ENCODE assay signal across 7 mouse cellular contexts in the genomic region with DNA sequence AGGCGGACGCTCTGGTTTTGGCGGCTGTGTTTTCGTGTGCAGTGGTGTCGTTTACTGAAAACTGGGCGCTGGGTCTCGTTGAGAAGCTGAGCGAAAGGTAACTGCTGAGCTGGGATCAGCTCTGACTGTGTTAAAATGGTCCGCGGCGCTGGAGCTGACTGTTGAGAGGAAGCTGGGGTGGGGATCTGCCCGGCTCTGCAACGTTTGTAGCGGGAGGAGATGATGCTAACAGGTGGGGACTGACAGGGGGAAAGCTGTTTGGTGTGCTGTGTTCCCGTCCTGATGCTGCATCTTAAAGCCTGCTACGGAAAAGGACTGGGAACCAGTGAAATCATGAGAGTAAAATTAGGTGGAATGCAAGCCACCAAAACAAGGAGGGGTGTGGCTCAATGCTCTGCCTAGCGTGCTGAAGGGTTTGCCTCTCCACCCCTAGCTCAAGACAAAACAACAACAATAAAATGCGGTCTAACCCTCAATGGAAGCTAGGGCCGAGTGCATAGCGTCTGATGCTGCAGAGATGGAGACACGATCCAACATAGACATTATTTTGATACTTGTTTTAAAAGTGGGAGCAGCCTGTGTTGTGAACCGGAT. TPM values are rescaled to one million over a fixed set of nuclear protein-coding genes. Genes with fewer than 3 reads are reported as not detected.
DNase-seq lines count a peak whose midpoint lies in the region; ATAC-seq and TF ChIP-seq lines count a peak whose summit lies in the region.

No protein-coding gene starts in this region.

- no peak for DNase-seq in neural tube, embryonic 11.5 days (ENCODE audit: low spot score)
- no peak for DNase-seq in neural tube, embryonic 10.5 days (ENCODE audit: extremely low spot score, low spot score)
- DNase-seq in embryonic facial prominence, embryonic 14.5 days (ENCODE audit: low spot score), result no peak
- DNase-seq in gastrocnemius, postnatal 36 days, result no peak
- DNase-seq in thymus, postnatal 14 days, result no peak

- TF ChIP-seq CTCF in intestine, postnatal 0 days (IDR thresholded peaks at IDR 0.05; ENCODE audit: low read depth), result no peak

- H3K4me3 ChIP-seq in neural tube, embryonic 11.5 days (ENCODE audit: low read depth, low read length), result peak overlapping the region; percentile 65
- peak overlapping the region; percentile 65 for H3K4me3 ChIP-seq in embryonic facial prominence, embryonic 14.5 days (ENCODE audit: low read depth, low read length)
- H3K4me3 ChIP-seq in intestine, postnatal 0 days (ENCODE audit: low read depth, low read length), result peak overlapping the region; percentile 68
- peak overlapping the region; percentile 59 for H3K4me3 ChIP-seq in neural tube, embryonic 14.5 days (ENCODE audit: low read depth, low read length)

- H3K9me3 ChIP-seq in neural tube, embryonic 11.5 days (ENCODE audit: control insufficient read depth, low read length), result no peaks in the 10 kb centered on the region
- H3K9me3 ChIP-seq in embryonic facial prominence, embryonic 14.5 days (ENCODE audit: control insufficient read depth, low read length), result no peaks in the 10 kb centered on the region
- no peaks in the 10 kb centered on the region for H3K9me3 ChIP-seq in intestine, postnatal 0 days (ENCODE audit: control insufficient read depth)
- H3K9me3 ChIP-seq in neural tube, embryonic 14.5 days (ENCODE audit: control insufficient read depth, low read length), result no peaks in the 10 kb centered on the region

- 2% methylated on average over 22 of the region's 22 CpGs for WGBS in neural tube, embryonic 11.5 days
- under 1% methylated on average over 22 of the region's 22 CpGs for WGBS in embryonic facial prominence, embryonic 14.5 days
- WGBS in intestine, postnatal 0 days, result 1% methylated on average over 22 of the region's 22 CpGs
- WGBS in neural tube, embryonic 14.5 days, result 2% methylated on average over 22 of the region's 22 CpGs

- peak overlapping the region; percentile 79 for H3K9ac ChIP-seq in neural tube, embryonic 11.5 days (ENCODE audit: low read length)
- peak overlapping the region; percentile 81 for H3K9ac ChIP-seq in embryonic facial prominence, embryonic 14.5 days (ENCODE audit: low read depth, low read length)
- peak overlapping the region; percentile 78 for H3K9ac ChIP-seq in intestine, postnatal 0 days (ENCODE audit: low read depth, low read length)
- peak overlapping the region; percentile 71 for H3K9ac ChIP-seq in neural tube, embryonic 14.5 days (replicated peaks; ENCODE audit: low read depth, low read length)

- no peak overlapping the region for H3K27ac ChIP-seq in neural tube, embryonic 11.5 days (ENCODE audit: low read depth, low read length)
- H3K27ac ChIP-seq in embryonic facial prominence, embryonic 14.5 days (replicated peaks; ENCODE audit: low read depth, low read length), result peak overlapping the region; percentile 97; the same call in 1 of the 2 replicates
- peak overlapping the region; percentile 94; the same call in 1 of the 2 replicates for H3K27ac ChIP-seq in intestine, postnatal 0 days (ENCODE audit: low read depth, low read length)
- peak overlapping the region; percentile 93 for H3K27ac ChIP-seq in neural tube, embryonic 14.5 days (ENCODE audit: low read depth, low read length)

- no peak for ATAC-seq in neural tube, embryonic 11.5 days (ENCODE audit: insufficient read depth, low FRiP score, low TSS enrichment)
- ATAC-seq in embryonic facial prominence, embryonic 14.5 days (ENCODE audit: low read depth), result peak; percentile 28
- ATAC-seq in intestine, postnatal 0 days, result peak; percentile 31; the same call in 1 of the 2 replicates
- ATAC-seq in neural tube, embryonic 14.5 days (ENCODE audit: low read depth), result no peak; the same call in 1 of the 2 replicates

- peaks cover 6% of the 10 kb centered on the region; the same call in 1 of the 2 replicates for H3K4me1 ChIP-seq in neural tube, embryonic 11.5 days (ENCODE audit: control insufficient read depth, insufficient read depth, low read length)
- H3K4me1 ChIP-seq in embryonic facial prominence, embryonic 14.5 days (ENCODE audit: control insufficient read depth, insufficient read depth, low read length), result peaks cover 8% of the 10 kb centered on the region
- no peaks in the 10 kb centered on the region for H3K4me1 ChIP-seq in intestine, postnatal 0 days (replicated peaks; ENCODE audit: control insufficient read depth, insufficient read depth, low read length)
- H3K4me1 ChIP-seq in neural tube, embryonic 14.5 days (ENCODE audit: control insufficient read depth, insufficient read depth, low read length), result peaks cover 12% of the 10 kb centered on the region; the same call in 1 of the 2 replicates

- H3K27me3 ChIP-seq in neural tube, embryonic 11.5 days (ENCODE audit: control insufficient read depth, insufficient read depth, low read length), result no peaks in the 10 kb centered on the region
- no peaks in the 10 kb centered on the region for H3K27me3 ChIP-seq in embryonic facial prominence, embryonic 14.5 days (replicated peaks; ENCODE audit: control insufficient read depth, insufficient read depth, low read length)
- H3K27me3 ChIP-seq in intestine, postnatal 0 days (replicated peaks; ENCODE audit: control insufficient read depth, insufficient read depth, low read length), result no peaks in the 10 kb centered on the region
- H3K27me3 ChIP-seq in neural tube, embryonic 14.5 days (ENCODE audit: control insufficient read depth, insufficient read depth, low read length), result no peaks in the 10 kb centered on the region

- no peaks in the 10 kb centered on the region for H3K36me3 ChIP-seq in neural tube, embryonic 11.5 days (ENCODE audit: control insufficient read depth, insufficient read depth, low read length)
- H3K36me3 ChIP-seq in embryonic facial prominence, embryonic 14.5 days (ENCODE audit: control insufficient read depth, insufficient read depth, low read length), result 0 out of 2 replicates have a peak, but pooled peaks cover 3% of the 10 kb centered on the region
- H3K36me3 ChIP-seq in intestine, postnatal 0 days (ENCODE audit: control insufficient read depth, insufficient read depth), result no peaks in the 10 kb centered on the region
- no peaks in the 10 kb centered on the region for H3K36me3 ChIP-seq in neural tube, embryonic 14.5 days (ENCODE audit: control insufficient read depth, insufficient read depth, low read length)

- peak overlapping the region; percentile 63 for H3K4me2 ChIP-seq in neural tube, embryonic 11.5 days (ENCODE audit: low read depth)
- H3K4me2 ChIP-seq in embryonic facial prominence, embryonic 14.5 days (ENCODE audit: low read depth, low read length), result peak overlapping the region; percentile 69
- H3K4me2 ChIP-seq in intestine, postnatal 0 days (replicated peaks; ENCODE audit: low read depth), result peak overlapping the region; percentile 74
- peak overlapping the region; percentile 67 for H3K4me2 ChIP-seq in neural tube, embryonic 14.5 days (ENCODE audit: low read depth, low read length)

- intact Hi-C loops in gastrocnemius, postnatal 36 days (cut with DNase I), result no loop called here

RNA-seq across cellular contexts. Expression of a gene that starts 0.4 kb away (rescaled TPM):
- polyA plus RNA-seq in neural tube, embryonic 11.5 days (2014; fragmentation: Nextera tagmentation; extraction: Ambion mirVana), result 31.1 and 35.0 TPM in 2 replicates
- polyA plus RNA-seq in embryonic facial prominence, embryonic 14.5 days (2014; fragmentation: Nextera tagmentation; extraction: Ambion mirVana), result 25.0 and 25.5 TPM in 2 replicates
- 6.5 TPM in 2 replicates for polyA plus RNA-seq in intestine, postnatal 0 days (2015; fragmentation: Nextera tagmentation; extraction: Ambion mirVana)
- 25.2 and 28.2 TPM in 2 replicates for polyA plus RNA-seq in neural tube, embryonic 14.5 days (2014; fragmentation: Nextera tagmentation; extraction: Ambion mirVana)
- 1 to 10 TPM; 6.1 to 6.3 TPM for total RNA-seq in gastrocnemius, postnatal 36 days (2021)

Comparison
In these comparisons a context has a peak if more than half of its experiments do, and no peak if none do; other contexts are left out.
1. ATAC-seq: peak in embryonic facial prominence, embryonic 14.5 days (single experiment) and intestine, postnatal 0 days (single experiment); none in neural tube, embryonic 11.5 days (single experiment) and neural tube, embryonic 14.5 days (single experiment).
2. Peak in every context shown above with its lines, with median percentiles within 50 percentile points of each other: H3K4me2 ChIP-seq, H3K4me3 ChIP-seq and H3K9ac ChIP-seq.